Mouse (Mus musculus) heart, postnatal 36 days (tissue): Measurements from ENCODE around the gene Flot2. TPM values are rescaled to one million over a fixed set of nuclear protein-coding genes. Genes with fewer than 3 reads are reported as not detected.
"Not testable (repeated sequence)": the region's sequence is repeated elsewhere in the genome, so short reads cannot be mapped to it uniquely, and the experiment has no call there.

Experiments used
- DNase-seq, 2 experiments: peaks; one replicate each; pipeline ENCODE4 v3.0.0; 2021 to 2022
- intact Hi-C: fragments of 180-260 bp; cut with DNase I; formaldehyde crosslinking; loops from one replicate; pipeline ENCODE4 v1.15.1; 2025
- total RNA-seq, 2 experiments: library from RNA; stranded (reverse); gene quantifications; 2 replicates each; pipeline ENCODE4 v1.2.3; 2021

Flot2 gene
- 10 to 100 TPM; 63.5 to 64.3 TPM for total RNA-seq

GRCm38 (mm10) chr11:78037831-78038752 lies at the start of gene Flot2:
Gene Flot2, plus strand, starts transcription at chr11:78037931.
- intact Hi-C loops = no loop called here
- peak; percentile 67 to 69 for DNase-seq

GRCm38 (mm10) chr11:77989071-77989690 lies 48.5 kb upstream of the Flot2 start:
- intact Hi-C loops = no loop called here

GRCm38 (mm10) chr11:77995556-77995955 lies 42.2 kb upstream of the Flot2 start:
- peak in 1 of 2 experiments; percentile 25 for DNase-seq
- intact Hi-C loops = no loop called here

More at GRCm38 (mm10) chr11:77989071-77989690, 48.5 kb upstream of the Flot2 start:
- no peak for DNase-seq

- no peak for DNase-seq
- intact Hi-C loops = no loop called here
Observed at GRCm38 (mm10) chr11:78006446-78006845, 31.3 kb upstream of the Flot2 start.

- intact Hi-C loops = loop anchor here (1.0 to 5.0 kb wide), 2 partner anchors 37 to 158 kb away; partner anchors contain the start of gene Phf12
- DNase-seq = peak; percentile 74 to 87
Observed at GRCm38 (mm10) chr11:78019676-78020075, 18.1 kb upstream of the Flot2 start.

GRCm38 (mm10) chr11:78023607-78024006 lies 14.1 kb upstream of the Flot2 start:
- intact Hi-C loops = no loop called here
- DNase-seq = peak in 1 of 2 experiments; percentile 34

GRCm38 (mm10) chr11:78029240-78029639 lies 8.5 kb upstream of the Flot2 start:
- intact Hi-C loops = no loop called here
- no peak for DNase-seq

- intact Hi-C loops = no loop called here
- no peak for DNase-seq
Observed at GRCm38 (mm10) chr11:78030600-78030999, 7.1 kb upstream of the Flot2 start.

GRCm38 (mm10) chr11:78031389-78031788 lies 6.3 kb upstream of the Flot2 start:
- intact Hi-C loops = no loop called here
- DNase-seq = no peak

- DNase-seq = peak; percentile 94 to 95
- intact Hi-C loops = no loop called here
Observed at GRCm38 (mm10) chr11:78031947-78032808, 5.6 kb upstream of the Flot2 start, which contains the start of gene Dhrs13. Gene Dhrs13, plus strand, starts transcription at chr11:78032280.

- intact Hi-C loops = no loop called here
- DNase-seq = no peak
Observed at GRCm38 (mm10) chr11:78032809-78033195, 4.9 kb upstream of the Flot2 start.

- no peak for DNase-seq
- intact Hi-C loops = no loop called here
Observed at GRCm38 (mm10) chr11:78033931-78034617, 3.7 kb upstream of the Flot2 start.

GRCm38 (mm10) chr11:78036791-78037190 lies 940 bp upstream of the Flot2 start:
- intact Hi-C loops = no loop called here
- DNase-seq = no peak

- no peak for DNase-seq
- intact Hi-C loops = no loop called here
Observed at GRCm38 (mm10) chr11:78040878-78041277, 3.1 kb downstream of the Flot2 start.

- DNase-seq, intact Hi-C loops: not testable (repeated sequence)
Observed at GRCm38 (mm10) chr11:78042290-78042870, 4.6 kb downstream of the Flot2 start.

GRCm38 (mm10) chr11:78044758-78045251 lies 7.1 kb downstream of the Flot2 start:
- peak; percentile 86 to 87 for DNase-seq
- intact Hi-C loops = no loop called here

GRCm38 (mm10) chr11:78048637-78049036 lies 10.9 kb downstream of the Flot2 start:
- DNase-seq, intact Hi-C loops: not testable (repeated sequence)

GRCm38 (mm10) chr11:78053078-78053477 lies 15.3 kb downstream of the Flot2 start:
- intact Hi-C loops = no loop called here

GRCm38 (mm10) chr11:78056946-78057345 lies 19.2 kb downstream of the Flot2 start:
- intact Hi-C loops = no loop called here
- no peak for DNase-seq

More at GRCm38 (mm10) chr11:78053078-78053477, 15.3 kb downstream of the Flot2 start:
- no peak for DNase-seq
